Mouse (Mus musculus) spleen, postnatal 4 days (tissue): ENCODE results near the gene Zswim8.
"Not testable (repeated sequence)": the region's sequence is repeated elsewhere in the genome, so short reads cannot be mapped to it uniquely, and the experiment has no call there.

Experiments
- DNase-seq, 2 experiments: peaks; one replicate each; pipeline ENCODE4 v3.0.0; 2022; ENCODE audit warnings: low spot score in 2 of 2

Gene Zswim8

DNA sequence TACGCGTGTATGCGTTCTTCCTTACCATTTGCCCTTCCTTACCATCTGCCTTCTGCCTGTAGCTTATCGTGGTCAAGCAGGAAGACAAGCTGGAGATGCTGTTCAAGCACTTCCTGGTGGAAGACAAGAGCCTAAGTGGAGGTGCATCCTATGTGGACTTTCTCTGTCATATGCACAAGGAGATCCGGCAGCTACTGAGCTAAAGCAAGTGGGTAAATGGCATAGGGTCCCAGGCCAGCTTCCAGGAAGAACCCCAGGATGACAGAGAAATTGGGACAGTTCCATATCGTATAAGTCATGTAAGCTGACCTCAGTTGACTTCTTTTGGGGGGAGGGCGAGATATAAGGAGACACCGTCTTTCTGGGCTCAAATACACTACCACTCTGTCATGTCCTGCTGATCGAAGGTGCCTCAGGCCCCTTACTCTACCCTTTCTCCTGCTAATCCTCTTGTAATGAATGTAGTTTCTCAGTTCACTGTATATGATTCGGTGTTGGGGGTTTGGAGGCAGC lies 13.7 kb upstream of the Zswim8 start:
- DNase-seq, result no peak

DNA sequence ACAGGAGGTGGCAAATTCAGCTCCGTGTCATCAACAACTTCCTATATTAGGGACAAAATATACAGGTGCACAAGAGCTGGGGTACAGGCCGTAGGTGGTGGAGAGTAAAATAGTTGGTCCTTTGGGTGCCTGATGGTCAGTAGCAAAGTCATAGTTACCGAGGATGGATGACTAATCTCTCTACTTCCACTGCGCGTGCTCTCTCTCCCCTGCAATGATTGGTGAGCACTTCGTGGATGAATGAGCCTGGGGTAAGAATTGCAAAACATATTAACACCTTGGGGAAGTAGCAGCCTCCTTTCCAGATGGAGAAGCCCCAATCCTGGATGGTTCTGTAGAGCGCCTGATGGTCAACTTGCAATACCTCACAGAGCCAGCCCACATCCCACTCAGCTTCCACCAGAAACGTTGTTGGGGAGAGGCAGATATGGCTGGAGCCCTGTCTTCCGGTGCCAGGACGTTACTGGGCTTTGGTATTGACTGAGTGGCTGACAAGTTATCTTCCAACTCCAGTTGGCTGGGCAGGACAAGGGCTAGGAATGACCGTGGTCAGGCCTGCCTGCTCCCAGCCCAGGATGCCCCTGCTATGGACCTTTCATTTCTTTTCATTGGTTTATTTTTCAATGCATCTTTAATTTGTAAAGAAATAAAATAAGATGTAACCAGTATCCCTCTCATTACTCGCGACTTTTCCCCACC lies 13.0 kb upstream of the Zswim8 start:
- DNase-seq, result no peak

DNA sequence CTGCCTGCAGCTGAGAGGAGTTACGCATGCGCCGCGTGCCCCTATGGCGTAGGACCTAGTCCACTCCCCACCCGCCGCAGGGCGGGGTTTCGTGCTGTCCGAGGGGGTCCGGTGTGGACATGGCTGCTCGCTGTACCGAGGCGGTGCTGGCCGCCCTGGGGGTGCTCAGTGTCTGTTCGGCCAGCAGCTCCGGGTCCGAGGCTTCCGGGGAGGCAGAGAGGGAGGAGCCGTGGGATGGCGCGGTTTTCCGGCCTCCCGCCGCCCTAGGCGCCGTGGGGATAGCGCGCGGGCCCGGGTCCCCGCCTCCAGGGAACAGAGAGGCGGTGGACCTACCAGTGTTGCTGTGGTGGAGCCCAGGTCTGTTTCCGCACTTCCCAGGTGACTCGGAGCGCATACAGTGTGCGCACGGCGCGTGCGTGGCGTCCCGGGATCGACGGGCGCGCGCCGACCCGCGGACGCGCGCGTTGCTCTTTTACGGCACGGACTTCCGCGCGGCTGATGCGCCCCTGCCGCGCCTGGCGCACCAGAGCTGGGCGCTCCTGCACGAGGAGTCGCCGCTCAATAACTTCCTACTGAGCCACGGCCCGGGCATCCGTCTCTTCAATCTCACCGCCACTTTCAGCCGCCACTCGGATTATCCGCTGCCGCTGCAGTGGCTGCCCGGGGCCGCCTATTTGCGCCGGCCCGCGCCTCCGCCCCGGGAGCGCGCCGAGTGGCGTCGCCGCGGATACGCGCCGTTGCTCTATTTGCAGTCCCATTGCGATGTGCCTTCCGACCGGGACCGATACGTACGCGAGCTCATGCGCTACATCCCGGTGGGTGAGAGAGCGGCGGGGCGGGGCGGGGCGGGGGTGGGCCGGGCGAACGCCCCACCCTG lies 12.2 kb upstream of the Zswim8 start, which contains the start of gene Fut11:
Fut11 (plus strand) TSS at position 85 of the 877 bp plus-strand sequence.
- DNase-seq, result peak; percentile 83 to 91

DNA sequence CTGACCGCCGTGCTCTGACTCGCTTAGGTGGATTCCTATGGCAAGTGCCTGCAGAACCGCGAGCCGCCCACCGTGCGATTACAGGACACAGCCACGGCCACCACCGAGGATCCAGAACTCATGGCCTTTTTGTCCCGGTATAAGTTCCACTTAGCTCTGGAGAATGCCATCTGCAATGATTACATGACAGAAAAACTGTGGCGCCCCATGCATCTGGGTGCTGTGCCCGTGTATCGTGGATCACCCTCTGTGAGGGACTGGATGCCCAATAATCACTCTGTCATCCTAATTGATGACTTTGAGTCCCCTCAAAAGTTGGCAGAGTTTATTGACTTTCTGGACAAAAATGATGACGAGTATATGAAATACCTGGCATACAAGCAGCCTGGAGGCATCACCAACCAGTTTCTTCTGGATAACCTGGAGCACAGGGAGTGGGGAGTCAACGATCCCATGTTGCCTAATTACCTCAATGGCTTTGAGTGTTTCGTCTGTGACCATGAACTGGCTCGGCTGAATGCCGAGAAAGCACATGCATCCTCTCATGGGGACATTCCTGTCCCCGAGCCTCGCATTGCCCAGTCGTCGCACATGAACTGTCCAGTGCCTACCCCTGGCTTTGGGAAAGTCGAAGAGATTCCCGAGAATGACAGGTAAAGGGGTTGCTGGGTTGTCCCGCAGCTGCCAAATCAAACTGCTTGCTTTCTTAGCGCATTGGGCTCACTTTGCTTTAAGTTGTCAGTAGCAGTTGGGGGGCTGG lies 11.4 kb upstream of the Zswim8 start:
- DNase-seq, result no peak

DNA sequence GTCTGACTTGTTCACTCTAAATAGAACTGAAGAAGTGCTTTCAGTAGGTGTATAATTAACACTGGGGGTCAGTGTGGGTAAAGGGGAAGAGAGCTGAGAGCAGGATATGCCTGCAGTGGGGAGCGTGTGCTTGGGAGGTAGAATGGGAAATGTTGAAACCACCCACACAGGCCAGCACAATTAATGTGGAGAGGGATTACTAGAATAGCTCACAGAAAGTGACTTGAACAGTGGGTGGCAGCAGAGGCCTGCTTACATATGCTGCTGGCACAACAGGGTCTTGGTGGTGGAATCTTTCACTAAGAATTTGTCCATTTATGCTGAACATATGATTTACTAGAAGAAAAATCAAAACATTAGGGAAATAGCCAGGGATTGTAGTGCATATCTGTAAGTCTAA lies 10.4 kb upstream of the Zswim8 start:
- DNase-seq, result no peak

DNA sequence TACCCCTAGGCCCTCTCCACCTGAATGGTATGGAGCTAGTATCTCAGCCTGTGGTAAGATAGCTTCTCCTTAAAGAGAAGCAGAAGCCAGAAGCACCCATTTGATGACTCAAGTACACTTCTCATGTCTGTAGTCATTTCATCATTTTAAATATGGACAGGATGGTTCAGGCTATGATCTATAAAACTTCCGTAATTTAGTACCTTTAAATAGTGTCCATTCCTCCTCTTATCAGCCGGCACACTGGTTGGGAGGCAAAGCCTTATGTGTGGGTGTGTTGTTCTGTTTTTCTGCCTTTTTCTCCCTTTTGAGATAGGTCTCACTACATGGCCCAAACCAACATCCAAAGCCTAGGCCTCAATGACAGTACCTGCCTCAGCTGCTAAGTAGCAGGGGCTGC lies 8.8 kb upstream of the Zswim8 start:
- DNase-seq, result no peak

DNA sequence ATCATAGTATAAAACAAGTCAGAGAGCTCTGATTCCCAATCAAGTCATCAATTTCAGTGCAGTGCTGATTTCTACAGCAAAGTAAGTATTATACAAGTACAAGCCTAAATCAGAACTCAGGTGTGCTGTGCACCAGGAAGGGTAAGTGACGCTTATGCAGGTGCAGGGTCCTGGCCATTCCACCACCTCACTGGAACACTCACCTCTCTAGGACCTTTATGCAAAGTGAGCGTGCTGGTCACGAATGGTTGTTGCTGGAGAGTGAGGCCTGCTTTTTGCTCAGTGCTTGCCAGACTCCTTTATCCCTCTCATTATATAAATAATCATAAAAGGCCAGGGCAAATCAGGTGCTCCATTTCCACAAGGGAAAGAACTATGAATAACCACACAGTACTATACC lies 7.0 kb upstream of the Zswim8 start:
- no peak for DNase-seq

DNA sequence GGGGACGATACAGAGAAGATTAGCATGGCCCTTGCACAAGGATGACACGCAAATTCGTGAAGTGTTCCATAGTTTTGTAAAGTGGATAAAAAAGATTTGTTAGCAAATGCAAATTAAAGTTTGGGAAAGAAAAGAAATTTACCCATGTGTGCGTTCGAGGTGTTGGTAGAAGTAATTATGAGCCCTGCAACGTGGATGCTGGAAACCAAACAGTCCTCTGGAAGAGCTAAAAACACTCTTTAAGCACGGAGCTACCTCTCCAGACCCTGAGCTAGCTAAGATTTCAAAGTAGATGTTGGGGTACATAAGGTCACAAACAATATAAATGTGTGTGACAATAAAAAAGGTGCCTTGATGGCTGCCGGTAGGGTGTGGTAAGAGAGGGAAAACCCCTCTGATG lies 5.8 kb upstream of the Zswim8 start:
- no peak for DNase-seq

DNA sequence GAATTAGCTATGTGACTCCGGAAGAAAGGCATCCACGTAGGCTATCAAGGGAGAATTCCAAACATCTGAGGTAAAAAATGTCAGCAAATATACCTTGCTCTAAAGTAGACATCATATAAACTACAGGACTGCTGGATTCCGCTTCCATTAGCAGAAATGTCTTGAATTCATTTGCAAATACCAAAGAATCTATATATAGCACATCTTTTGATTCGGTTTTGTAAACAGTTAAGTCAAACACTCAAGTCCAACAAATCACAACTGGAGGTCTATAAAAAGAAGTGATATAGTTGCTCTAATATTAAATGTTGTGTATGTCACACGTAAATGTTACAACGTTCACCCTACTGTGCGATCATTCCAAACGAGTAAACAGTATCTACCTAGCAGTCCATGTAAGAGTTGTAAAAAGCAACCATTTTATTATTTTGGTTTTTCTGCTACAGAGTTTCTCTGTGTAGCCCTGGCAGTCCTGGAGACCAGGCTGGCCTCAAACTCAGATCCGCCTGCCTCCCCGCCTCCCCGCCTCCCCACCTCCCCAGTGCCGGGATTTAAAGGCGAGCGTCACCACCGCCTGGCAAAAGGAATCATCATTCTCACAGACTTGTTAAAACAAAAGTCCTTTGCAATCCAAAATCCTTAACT lies 5.1 kb upstream of the Zswim8 start:
- no peak for DNase-seq

DNA sequence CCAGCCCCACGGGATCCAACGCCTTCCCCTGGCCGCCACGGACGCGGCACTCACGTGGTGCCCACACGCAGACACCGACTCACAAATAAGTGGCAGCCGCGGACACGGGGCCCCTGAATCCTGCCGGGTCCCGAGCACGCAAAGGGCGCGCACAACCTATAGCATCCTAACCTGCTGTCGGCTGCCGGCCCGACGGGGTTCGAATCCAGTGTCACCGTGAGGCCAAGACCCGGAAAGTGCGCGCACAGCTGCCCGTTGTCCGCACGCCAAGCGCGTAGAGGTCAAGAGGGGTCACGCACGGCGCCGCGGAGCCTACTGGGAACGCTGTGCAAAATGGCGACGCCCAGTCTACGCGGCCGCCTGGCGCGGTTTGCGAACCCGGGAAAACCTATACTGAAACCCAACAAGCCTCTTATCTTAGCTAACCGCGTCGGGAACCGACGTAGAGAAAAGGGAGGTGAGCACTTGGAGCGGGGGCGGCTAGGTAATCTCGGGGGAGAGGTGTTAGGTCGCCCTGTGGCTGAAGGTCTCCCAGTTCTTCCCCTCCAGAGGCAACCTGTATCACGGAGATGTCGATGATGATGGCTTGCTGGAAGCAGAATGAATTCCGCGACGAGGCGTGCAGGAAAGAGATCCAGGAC lies 4.5 kb upstream of the Zswim8 start, which contains the start of gene Chchd1:
Chchd1 (plus strand) TSS at position 266 of the 641 bp plus-strand sequence.
- peak; percentile 85 to 94 for DNase-seq

DNA sequence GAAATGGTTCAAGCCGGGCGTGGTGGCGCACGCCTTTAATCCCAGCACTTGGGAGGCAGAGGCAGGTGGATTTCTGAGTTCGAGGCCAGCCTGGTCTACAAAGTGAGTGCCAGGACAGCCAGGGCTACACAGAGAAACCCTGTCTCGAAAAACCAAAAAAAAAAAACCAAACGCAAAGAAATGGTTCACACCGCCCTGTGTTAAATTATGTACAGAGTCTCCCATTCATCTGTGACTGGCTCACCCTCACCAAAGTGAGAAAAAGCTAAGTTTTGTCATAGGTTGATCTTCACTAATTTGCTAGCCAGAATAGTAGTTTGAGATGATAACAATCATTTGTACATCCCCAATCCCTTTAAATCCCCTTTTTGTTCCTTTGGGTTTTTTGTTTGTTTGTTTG lies 3.9 kb upstream of the Zswim8 start:
- not testable (repeated sequence) for DNase-seq

DNA sequence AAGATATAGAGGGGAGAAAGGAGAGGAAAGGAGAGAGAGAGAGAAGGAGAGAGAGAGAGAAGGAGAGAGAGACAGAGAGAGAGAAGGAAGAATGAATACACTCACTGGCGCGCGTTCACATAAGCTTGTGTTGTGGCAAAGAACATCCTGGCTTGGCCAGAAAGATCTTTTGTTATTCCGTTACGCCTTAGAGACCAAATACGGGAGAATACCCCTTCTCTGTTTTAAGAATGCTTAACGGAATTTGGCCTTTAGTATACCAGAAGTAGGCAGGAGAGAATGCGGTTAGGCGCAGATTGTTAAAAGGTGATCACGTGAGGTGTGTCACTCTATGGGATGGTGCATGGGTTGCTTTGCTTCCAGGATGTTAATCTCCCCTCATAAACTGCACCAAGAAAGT lies 887 bp downstream of the Zswim8 start:
- no peak for DNase-seq

DNA sequence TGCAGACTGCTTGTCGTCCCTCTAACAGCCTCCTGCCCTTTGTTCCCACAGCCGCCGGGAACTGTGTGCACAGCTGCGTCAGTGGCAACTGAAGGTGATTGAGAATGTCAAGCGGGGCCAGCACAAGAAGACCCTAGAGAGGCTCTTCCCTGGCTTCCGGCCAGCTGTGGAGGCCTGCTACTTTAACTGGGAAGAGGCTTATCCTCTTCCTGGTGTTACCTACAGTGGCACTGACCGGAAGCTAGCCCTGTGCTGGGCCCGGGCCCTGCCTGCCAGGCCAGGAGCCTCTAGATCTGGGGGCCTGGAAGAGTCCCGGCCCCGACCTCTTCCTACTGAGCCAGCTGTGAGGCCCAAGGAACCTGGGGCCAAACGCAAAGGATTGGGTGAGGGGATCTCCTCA lies 6.5 kb downstream of the Zswim8 start:
- no peak for DNase-seq

DNA sequence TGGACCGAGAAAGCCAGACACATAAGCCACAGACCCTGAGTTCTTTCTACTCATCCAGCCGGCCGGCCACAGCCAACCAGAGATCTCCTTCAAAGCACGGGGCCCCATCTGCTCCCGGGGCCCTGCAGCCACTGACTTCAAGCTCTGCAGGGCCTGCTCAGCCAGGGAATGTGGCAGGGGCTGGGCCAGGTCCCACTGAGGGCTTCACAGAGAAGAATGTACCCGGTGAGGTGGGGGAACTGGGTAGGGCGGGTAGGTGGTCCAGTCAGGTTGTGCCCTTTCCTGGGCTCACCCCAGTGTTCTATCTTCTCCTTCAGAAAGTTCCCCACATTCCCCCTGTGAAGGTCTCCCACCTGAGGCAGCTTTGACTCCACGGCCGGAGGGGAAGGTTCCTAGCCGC lies 11.1 kb downstream of the Zswim8 start:
- no peak for DNase-seq

DNA sequence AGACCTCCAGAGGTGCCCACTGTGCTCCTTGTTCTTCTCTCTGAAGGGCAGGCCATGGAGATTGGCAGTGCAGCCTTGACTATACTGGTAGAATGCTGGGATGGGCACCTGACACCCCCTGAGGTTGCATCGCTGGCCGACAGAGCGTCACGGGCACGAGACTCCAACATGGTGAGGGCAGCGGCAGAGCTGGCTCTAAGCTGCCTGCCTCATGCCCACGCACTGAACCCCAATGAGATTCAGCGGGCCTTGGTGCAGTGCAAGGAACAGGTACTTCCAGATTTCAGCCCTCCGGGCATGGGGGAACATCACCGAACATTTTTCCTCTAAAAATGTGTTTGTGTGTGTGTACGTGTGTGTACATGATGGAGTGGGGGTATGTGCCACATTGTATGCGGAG lies 12.4 kb downstream of the Zswim8 start:
- DNase-seq, result no peak

DNA sequence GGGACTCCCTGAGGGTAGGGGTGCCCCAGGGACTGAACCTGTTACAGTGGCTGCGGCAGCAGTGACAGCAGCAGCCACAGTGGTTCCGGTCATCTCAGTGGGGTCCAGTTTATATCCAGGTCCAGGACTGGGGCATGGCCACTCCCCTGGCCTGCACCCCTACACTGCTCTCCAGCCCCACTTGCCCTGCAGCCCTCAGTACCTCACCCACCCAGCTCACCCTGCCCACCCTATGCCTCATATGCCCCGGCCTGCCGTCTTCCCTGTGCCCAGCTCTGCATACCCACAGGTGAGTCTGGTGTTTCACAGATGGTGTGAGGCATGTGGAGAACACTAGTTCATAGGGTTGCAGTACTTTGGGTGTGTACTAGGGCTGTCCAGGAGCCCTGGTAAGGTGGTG lies 14.0 kb downstream of the Zswim8 start:
- DNase-seq, result no peak

DNA sequence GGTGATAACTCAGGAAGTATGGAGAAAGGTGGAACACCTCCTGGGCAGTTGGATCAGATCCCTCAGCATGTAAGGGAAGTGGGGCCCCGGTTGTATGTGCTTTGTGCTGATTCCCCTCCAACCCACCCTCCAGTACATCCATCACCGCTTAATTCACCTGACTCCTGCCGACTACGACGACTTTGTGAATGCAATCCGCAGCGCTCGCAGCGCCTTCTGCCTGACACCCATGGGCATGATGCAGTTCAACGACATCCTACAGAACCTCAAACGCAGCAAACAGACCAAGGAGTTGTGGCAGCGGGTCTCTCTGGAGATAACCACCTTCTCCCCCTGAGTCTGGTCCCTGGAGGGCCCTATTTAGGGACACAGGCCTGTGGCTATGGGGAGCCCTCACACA lies 15.7 kb downstream of the Zswim8 start:
- DNase-seq, result no peak

DNA sequence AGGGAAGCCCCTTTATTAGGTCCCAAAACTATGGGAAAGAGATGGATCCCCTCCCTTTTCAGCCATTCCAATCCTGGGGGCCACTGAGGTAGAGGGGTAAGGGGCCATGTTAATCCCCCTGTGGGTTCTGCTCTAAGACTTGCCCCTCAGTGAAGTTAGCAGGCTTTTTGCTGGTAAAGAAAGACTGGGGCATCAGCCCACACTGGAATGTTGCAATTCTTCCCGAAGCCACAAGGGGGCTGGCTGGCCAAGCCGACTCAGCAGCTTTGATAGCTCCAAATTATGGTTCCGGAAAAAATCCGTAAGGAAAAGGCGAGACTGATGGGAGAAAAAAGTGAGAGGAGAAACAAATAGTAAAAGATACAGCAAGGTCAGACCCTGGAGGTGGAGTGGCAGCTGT lies 16.7 kb downstream of the Zswim8 start:
- DNase-seq, result peak; percentile 61 to 86

DNA sequence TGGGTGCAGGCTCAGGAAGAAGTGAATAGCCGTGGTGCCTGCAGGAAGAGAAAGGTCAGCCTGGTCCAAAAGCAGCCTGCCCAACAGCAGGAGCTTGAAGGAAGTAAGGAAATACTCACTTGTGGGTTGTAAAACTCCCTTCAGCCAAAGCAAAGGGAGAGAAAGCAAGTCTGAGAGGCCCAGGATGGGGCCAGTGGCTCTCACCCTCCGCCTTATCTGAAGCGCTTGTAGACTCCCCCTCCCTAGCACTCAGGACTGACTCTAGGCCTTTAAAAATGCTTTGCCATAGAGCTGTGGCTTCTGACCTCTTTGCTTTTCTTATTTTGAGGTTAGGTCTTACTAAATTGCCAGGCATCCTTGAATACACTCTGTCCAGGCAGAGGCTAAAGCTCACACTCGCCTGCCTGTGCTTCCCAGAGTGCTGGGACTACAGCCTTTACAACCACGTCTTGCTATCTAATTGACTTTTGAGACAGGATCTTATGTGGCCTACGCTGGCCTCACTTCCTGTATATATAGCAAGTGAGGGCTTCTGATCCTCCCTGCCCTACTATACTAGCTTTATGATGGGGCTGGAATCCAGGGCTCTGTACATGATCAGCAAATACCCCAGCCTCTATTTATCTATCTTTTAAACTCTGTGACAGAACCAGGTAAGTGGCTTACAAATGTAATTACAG lies 18.4 kb downstream of the Zswim8 start:
- DNase-seq, result no peak

DNA sequence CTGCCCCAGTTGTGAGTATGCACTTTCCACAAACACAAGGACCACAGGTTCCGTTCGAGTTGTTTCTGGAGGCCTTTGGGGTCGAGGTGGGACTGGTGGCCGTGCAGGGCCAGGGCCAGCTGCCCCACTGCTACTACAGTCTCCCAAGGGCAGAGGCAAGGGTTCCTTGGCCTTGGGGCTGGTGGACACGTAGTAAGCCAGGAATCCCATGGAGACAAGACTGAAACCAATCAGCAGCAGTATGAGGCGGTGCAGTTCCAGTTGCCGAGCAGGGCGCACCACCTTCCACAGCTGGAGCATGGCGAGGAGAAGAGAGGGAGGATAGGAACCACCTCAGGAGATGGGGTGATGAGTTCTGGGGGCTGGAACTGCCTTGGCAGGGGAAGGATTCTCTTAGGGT lies 22.5 kb downstream of the Zswim8 start:
- no peak for DNase-seq
